Mouse (Mus musculus) stomach, embryonic 14.5 days (tissue): ENCODE data around the gene Insig1. TPM values are rescaled to one million over a fixed set of nuclear protein-coding genes. Genes with fewer than 3 reads are reported as not detected.

Experiments
- ATAC-seq: fragments of 200-750 bp; cut with Nextera tagmentation; 2 replicates; pipeline ENCODE4 v1.8.0; 2017; ENCODE audit warnings: low read depth, moderate TSS enrichment; ENCODE audit not compliant: insufficient number of reproducible peaks, insufficient read depth, low FRiP score
- H3K27ac ChIP-seq: fragments of 300-500 bp; sonication (generic); 2 replicates; pipeline ENCODE4 v1.5.1; 2014; ENCODE audit warnings: mild to moderate bottlenecking, low read length, moderate library complexity, mixed read lengths
- H3K27me3 ChIP-seq: fragments of 300-500 bp; sonication (generic); 2 replicates; pipeline ENCODE4 v1.6.1; 2014; ENCODE audit warnings: low read length, control low read depth, mixed read lengths; ENCODE audit not compliant: control insufficient read depth, insufficient read depth
- H3K36me3 ChIP-seq: fragments of 300-500 bp; sonication (generic); 2 replicates; pipeline ENCODE4 v1.6.1; 2014; ENCODE audit warnings: mild to moderate bottlenecking, control low read depth, low read length, moderate library complexity, mixed read lengths; ENCODE audit not compliant: control insufficient read depth, insufficient read depth
- H3K4me1 ChIP-seq: fragments of 300-500 bp; sonication (generic); 2 replicates; pipeline ENCODE4 v1.6.1; 2014; ENCODE audit warnings: low read length, control low read depth, mixed read lengths; ENCODE audit not compliant: control insufficient read depth, insufficient read depth
- H3K4me2 ChIP-seq: fragments of 300-500 bp; sonication (generic); replicated peaks from 2 replicates; pipeline ENCODE4 v1.6.1; 2014; ENCODE audit warnings: low read depth, low read length, control low read depth
- H3K4me3 ChIP-seq: fragments of 300-500 bp; sonication (generic); 2 replicates; pipeline ENCODE4 v1.5.1; 2014; ENCODE audit warnings: low read depth, low read length, control low read depth
- H3K9ac ChIP-seq: fragments of 300-500 bp; sonication (generic); replicated peaks from 2 replicates; pipeline ENCODE4 v1.6.1; 2014; ENCODE audit warnings: low read depth, mild to moderate bottlenecking, control low read depth, low read length, moderate library complexity, mixed read lengths
- H3K9me3 ChIP-seq: fragments of 300-500 bp; sonication (generic); 2 replicates; pipeline ENCODE4 v1.6.1; 2016; ENCODE audit warnings: low read depth, low read length, control low read depth; ENCODE audit not compliant: control insufficient read depth
- WGBS: fragments of 180-500 bp; shearing (Covaris S2); extraction: QIAGEN DNeasy Blood & Tissue Kit; methylation state at CpG from one replicate; pipeline ENCODE4 v1.1.7; 2014; 5-methylcytosine and 5-hydroxymethylcytosine counted together
- polyA plus RNA-seq: library from polyadenylated mRNA; unstranded; fragments of >200 nt; fragmentation: Nextera tagmentation; extraction: Ambion mirVana; gene quantifications from 2 replicates; pipeline ENCODE4 v1.2.1, GENCODE M21; 2014

The Insig1 gene
- polyA plus RNA-seq, 1 experiment from 2014 or later = 69.4 TPM

GRCm38 (mm10) chr5:28090547-28090946, 19.4 kb downstream of the Insig1 start:
- no peaks in the 10 kb centered on the region for H3K4me1 ChIP-seq
- 54% methylated on average over 1 of the region's 1 CpGs for WGBS
- ATAC-seq = no peak

GRCm38 (mm10) chr5:28092327-28092726, 21.2 kb downstream of the Insig1 start:
- WGBS = 83% methylated on average over 3 of the region's 3 CpGs
- no peak overlapping the region for H3K27ac ChIP-seq
- no peak overlapping the region for H3K4me2 ChIP-seq
- H3K9me3 ChIP-seq = no peaks in the 10 kb centered on the region
- no peak overlapping the region for H3K9ac ChIP-seq
- H3K4me1 ChIP-seq = no peaks in the 10 kb centered on the region
- no peaks in the 10 kb centered on the region for H3K36me3 ChIP-seq
- H3K27me3 ChIP-seq = no peaks in the 10 kb centered on the region
- ATAC-seq = no peak
- H3K4me3 ChIP-seq = no peak overlapping the region

More at GRCm38 (mm10) chr5:28090547-28090946, 19.4 kb downstream of the Insig1 start:
- H3K27ac ChIP-seq = no peak overlapping the region
- no peak overlapping the region for H3K4me2 ChIP-seq
- no peaks in the 10 kb centered on the region for H3K9me3 ChIP-seq
- H3K36me3 ChIP-seq = no peaks in the 10 kb centered on the region
- no peak overlapping the region for H3K4me3 ChIP-seq
- no peaks in the 10 kb centered on the region for H3K27me3 ChIP-seq
- no peak overlapping the region for H3K9ac ChIP-seq

GRCm38 (mm10) chr5:28093874-28094273, 22.7 kb downstream of the Insig1 start:
- peak; percentile 51; the same call in 1 of the 2 replicates for ATAC-seq
- no peaks in the 10 kb centered on the region for H3K9me3 ChIP-seq
- no peaks in the 10 kb centered on the region for H3K4me1 ChIP-seq
- no peak overlapping the region for H3K4me3 ChIP-seq
- H3K27me3 ChIP-seq = no peaks in the 10 kb centered on the region
- no peaks in the 10 kb centered on the region for H3K36me3 ChIP-seq
- no peak overlapping the region for H3K4me2 ChIP-seq
- H3K9ac ChIP-seq = no peak overlapping the region
- H3K27ac ChIP-seq = no peak overlapping the region
- WGBS = 16% methylated on average over 4 of the region's 4 CpGs

- no peak overlapping the region for H3K27ac ChIP-seq
- ATAC-seq = no peak
- no peaks in the 10 kb centered on the region for H3K4me1 ChIP-seq
- H3K36me3 ChIP-seq = no peaks in the 10 kb centered on the region
- no peak overlapping the region for H3K9ac ChIP-seq
- H3K27me3 ChIP-seq = no peaks in the 10 kb centered on the region
- WGBS = 66% methylated on average over 3 of the region's 3 CpGs
- no peaks in the 10 kb centered on the region for H3K9me3 ChIP-seq
- H3K4me3 ChIP-seq = no peak overlapping the region
- no peak overlapping the region for H3K4me2 ChIP-seq
These were observed 23.2 kb downstream of the Insig1 start for GRCm38 (mm10) chr5:28094393-28094792.

GRCm38 (mm10) chr5:28094846-28095245, 23.7 kb downstream of the Insig1 start:
- WGBS = 66% methylated on average over 6 of the region's 6 CpGs
- no peak overlapping the region for H3K4me3 ChIP-seq
- H3K9me3 ChIP-seq = no peaks in the 10 kb centered on the region
- no peaks in the 10 kb centered on the region for H3K36me3 ChIP-seq
- H3K27me3 ChIP-seq = no peaks in the 10 kb centered on the region
- H3K9ac ChIP-seq = no peak overlapping the region
- no peaks in the 10 kb centered on the region for H3K4me1 ChIP-seq
- no peak overlapping the region for H3K27ac ChIP-seq
- ATAC-seq = no peak
- no peak overlapping the region for H3K4me2 ChIP-seq

- WGBS = 68% methylated on average over 2 of the region's 2 CpGs
- Histone ChIP-seq H3K4me3 (no peak overlapping the region), H3K27me3 (no peaks in the 10 kb centered on the region), H3K27ac (no peak overlapping the region), H3K36me3 (no peaks in the 10 kb centered on the region), H3K9ac (no peak overlapping the region), H3K4me1 (no peaks in the 10 kb centered on the region), H3K9me3 (no peaks in the 10 kb centered on the region), H3K4me2 (no peak overlapping the region)
- no peak for ATAC-seq
These were observed 24.5 kb downstream of the Insig1 start for GRCm38 (mm10) chr5:28095671-28096070.

GRCm38 (mm10) chr5:28106966-28107365, 35.8 kb downstream of the Insig1 start:
- no peak overlapping the region for H3K4me2 ChIP-seq
- no peak overlapping the region for H3K9ac ChIP-seq
- no peak for ATAC-seq
- no peak overlapping the region for H3K27ac ChIP-seq
- H3K4me3 ChIP-seq = no peak overlapping the region
- no peaks in the 10 kb centered on the region for H3K9me3 ChIP-seq
- no peaks in the 10 kb centered on the region for H3K36me3 ChIP-seq
- no peaks in the 10 kb centered on the region for H3K4me1 ChIP-seq
- no peaks in the 10 kb centered on the region for H3K27me3 ChIP-seq
- 72% methylated on average over 4 of the region's 4 CpGs for WGBS

- Histone ChIP-seq H3K9me3 (no peaks in the 10 kb centered on the region), H3K36me3 (no peaks in the 10 kb centered on the region), H3K4me2 (no peak overlapping the region), H3K27me3 (no peaks in the 10 kb centered on the region), H3K9ac (no peak overlapping the region), H3K4me3 (no peak overlapping the region), H3K27ac (no peak overlapping the region), H3K4me1 (no peaks in the 10 kb centered on the region)
- ATAC-seq = no peak
- WGBS = 80% methylated on average over 6 of the region's 6 CpGs
These were observed 36.8 kb downstream of the Insig1 start for GRCm38 (mm10) chr5:28107974-28108373.

- Histone ChIP-seq H3K27ac (no peak overlapping the region), H3K9ac (no peak overlapping the region), H3K27me3 (no peaks in the 10 kb centered on the region), H3K36me3 (no peaks in the 10 kb centered on the region), H3K9me3 (no peaks in the 10 kb centered on the region), H3K4me3 (no peak overlapping the region), H3K4me2 (no peak overlapping the region), H3K4me1 (no peaks in the 10 kb centered on the region)
- WGBS = 58% methylated on average over 2 of the region's 2 CpGs
- ATAC-seq = no peak
These were observed 39.7 kb downstream of the Insig1 start for GRCm38 (mm10) chr5:28110881-28111280.
